Mouse (Mus musculus): ENCODE results near the gene Hdac11. TPM values are rescaled to one million over a fixed set of nuclear protein-coding genes. Genes with fewer than 3 reads are reported as not detected.

The Hdac11 gene
- polyA plus RNA-seq, 1 experiment from 2014 or later, result 13.2 TPM

DNA sequence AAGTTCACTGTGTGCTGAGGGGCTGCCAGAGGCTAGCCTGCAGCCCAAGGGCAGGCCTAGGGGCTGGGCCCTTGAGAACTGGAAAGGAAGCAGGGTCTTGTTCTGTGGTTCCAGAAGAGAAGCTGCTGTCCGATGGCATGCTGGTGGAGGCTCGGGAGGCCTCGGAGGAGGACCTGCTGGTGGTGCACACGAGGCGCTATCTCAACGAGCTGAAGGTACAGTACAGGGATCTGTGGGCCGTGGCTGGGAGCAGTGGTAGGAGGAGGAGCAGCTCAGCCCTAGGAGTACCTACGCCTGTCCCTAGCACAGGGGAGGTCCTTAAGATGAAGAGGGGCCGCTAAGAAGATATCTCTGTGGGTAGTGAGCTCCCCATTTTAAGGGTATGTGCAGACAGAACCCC, 2.6 kb downstream of the Hdac11 start:
- Histone ChIP-seq H3K9me3 (ENCODE audit: control insufficient read depth, low read length) (no peaks in the 10 kb centered on the region), H3K4me2 (replicated peaks; ENCODE audit: low read depth, low read length) (0 out of 2 replicates have a peak overlapping the region, but pooled peaks have one; percentile 21), H3K27ac (ENCODE audit: low read depth, low read length) (no peak overlapping the region), H3K27me3 (ENCODE audit: control insufficient read depth, insufficient read depth, low read length) (no peaks in the 10 kb centered on the region), H3K36me3 (ENCODE audit: control insufficient read depth, insufficient read depth, low read length) (no peaks in the 10 kb centered on the region), H3K4me1 (replicated peaks; ENCODE audit: control insufficient read depth, insufficient read depth, low read length) (peaks cover 5% of the 10 kb centered on the region), H3K4me3 (ENCODE audit: low read depth, low read length) (no peak overlapping the region), H3K9ac (ENCODE audit: low read depth, low read length) (0 out of 2 replicates have a peak overlapping the region, but pooled peaks have one; percentile 11)
- 83% methylated on average over 9 of the region's 9 CpGs for WGBS
- ATAC-seq (ENCODE audit: low FRiP score) (no peak), DNase-seq (ENCODE audit: low spot score) (no peak)

DNA sequence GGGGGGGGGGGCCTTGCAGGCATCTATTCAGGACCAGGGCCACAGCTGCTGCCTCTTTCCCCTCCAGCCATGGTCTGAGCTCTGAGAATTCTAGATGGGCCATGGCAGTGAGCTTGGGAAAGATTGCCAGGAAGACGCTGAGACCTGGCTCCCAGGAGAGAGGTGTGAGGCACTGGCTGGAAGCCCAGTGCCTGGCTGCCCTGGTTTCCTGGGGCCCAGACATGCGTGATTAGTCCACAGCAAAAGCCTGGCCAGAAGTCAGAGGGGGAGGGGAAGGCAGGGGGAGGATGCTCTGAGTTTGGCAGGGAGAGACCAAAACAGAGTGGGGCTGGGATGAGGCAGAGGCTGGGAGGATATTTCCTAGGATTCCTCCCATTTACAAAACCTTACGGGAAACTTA, 3.9 kb downstream of the Hdac11 start:
- Histone ChIP-seq H3K4me3 (ENCODE audit: low read depth, low read length) (no peak overlapping the region), H3K9me3 (ENCODE audit: control insufficient read depth, low read length) (no peaks in the 10 kb centered on the region), H3K9ac (ENCODE audit: low read depth, low read length) (no peak overlapping the region), H3K4me2 (replicated peaks; ENCODE audit: low read depth, low read length) (no peak overlapping the region), H3K36me3 (ENCODE audit: control insufficient read depth, insufficient read depth, low read length) (no peaks in the 10 kb centered on the region), H3K4me1 (replicated peaks; ENCODE audit: control insufficient read depth, insufficient read depth, low read length) (peaks cover 5% of the 10 kb centered on the region), H3K27me3 (ENCODE audit: control insufficient read depth, insufficient read depth, low read length) (no peaks in the 10 kb centered on the region), H3K27ac (ENCODE audit: low read depth, low read length) (no peak overlapping the region)
- no peak for ATAC-seq (ENCODE audit: low FRiP score)
- WGBS, result 48% methylated on average over 3 of the region's 3 CpGs
- DNase-seq (ENCODE audit: low spot score), result no peak

DNA sequence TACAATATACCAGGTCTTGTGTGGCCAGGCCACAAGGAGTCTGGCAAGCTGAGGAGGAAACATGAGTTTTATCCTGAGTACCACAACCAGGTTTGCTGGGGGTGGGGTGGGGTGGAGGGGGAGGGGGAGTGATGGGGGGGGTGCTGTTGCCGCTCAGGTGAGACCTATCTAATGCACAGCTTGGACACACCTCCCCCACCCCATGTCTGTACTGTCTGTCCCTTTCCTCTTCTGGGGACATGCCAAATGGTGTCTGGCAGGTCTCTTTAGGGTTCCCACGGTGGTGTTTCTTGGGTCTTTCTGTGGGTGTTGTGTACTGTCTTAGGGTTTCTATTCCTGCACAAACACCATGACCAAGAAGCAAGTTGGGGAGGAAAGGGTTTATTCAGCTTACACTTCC, 4.5 kb downstream of the Hdac11 start:
- Histone ChIP-seq H3K4me1 (replicated peaks; ENCODE audit: control insufficient read depth, insufficient read depth, low read length) (peaks cover 5% of the 10 kb centered on the region), H3K9ac (ENCODE audit: low read depth, low read length) (no peak overlapping the region), H3K36me3 (ENCODE audit: control insufficient read depth, insufficient read depth, low read length) (no peaks in the 10 kb centered on the region), H3K4me3 (ENCODE audit: low read depth, low read length) (no peak overlapping the region), H3K27me3 (ENCODE audit: control insufficient read depth, insufficient read depth, low read length) (no peaks in the 10 kb centered on the region), H3K9me3 (ENCODE audit: control insufficient read depth, low read length) (no peaks in the 10 kb centered on the region), H3K4me2 (replicated peaks; ENCODE audit: low read depth, low read length) (no peak overlapping the region), H3K27ac (ENCODE audit: low read depth, low read length) (no peak overlapping the region)
- 87% methylated on average over 2 of the region's 2 CpGs for WGBS
- DNase-seq (ENCODE audit: low spot score) (no peak), ATAC-seq (ENCODE audit: low FRiP score) (no peak)

DNA sequence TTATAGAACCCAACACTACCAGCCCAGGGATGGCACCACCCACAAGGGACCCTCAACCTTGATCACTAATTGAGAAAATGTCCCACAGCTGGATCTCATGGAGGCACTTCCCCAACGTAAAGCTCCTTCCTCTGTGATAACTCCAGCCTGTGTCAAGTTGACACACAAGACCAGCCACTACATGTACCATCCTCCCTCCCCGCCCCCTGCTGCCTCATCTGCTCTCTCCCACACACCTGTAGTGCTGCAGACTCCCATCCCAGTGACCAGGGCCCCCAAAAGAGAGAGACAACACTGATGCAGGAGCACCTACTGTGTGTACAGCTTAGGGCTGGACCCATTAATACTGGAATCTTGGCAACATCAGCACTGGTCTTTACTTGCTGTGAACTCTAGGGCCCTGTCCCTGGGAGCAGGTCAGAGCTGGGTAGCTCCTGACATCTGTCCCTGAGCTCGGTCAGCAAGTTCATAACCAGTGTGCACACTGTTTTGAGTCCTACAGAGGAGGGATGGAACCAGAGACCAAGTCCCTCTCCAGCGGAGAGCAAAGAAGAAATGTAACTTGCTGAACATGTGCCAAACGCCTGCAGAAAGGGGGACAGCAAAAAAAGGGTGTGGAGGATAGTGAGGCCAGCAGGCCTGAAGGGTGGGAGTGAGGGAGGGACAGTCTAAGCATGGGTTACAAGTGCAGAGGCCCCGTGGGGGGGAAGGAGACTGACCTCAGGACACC, 5.2 kb downstream of the Hdac11 start:
- Histone ChIP-seq H3K4me3 (ENCODE audit: low read depth, low read length) (no peak overlapping the region), H3K4me2 (replicated peaks; ENCODE audit: low read depth, low read length) (no peak overlapping the region), H3K9ac (ENCODE audit: low read depth, low read length) (no peak overlapping the region), H3K9me3 (ENCODE audit: control insufficient read depth, low read length) (no peaks in the 10 kb centered on the region), H3K27ac (ENCODE audit: low read depth, low read length) (no peak overlapping the region), H3K4me1 (replicated peaks; ENCODE audit: control insufficient read depth, insufficient read depth, low read length) (peaks cover 5% of the 10 kb centered on the region; the same call in 1 of the 2 replicates), H3K36me3 (ENCODE audit: control insufficient read depth, insufficient read depth, low read length) (no peaks in the 10 kb centered on the region), H3K27me3 (ENCODE audit: control insufficient read depth, insufficient read depth, low read length) (no peaks in the 10 kb centered on the region)
- no peak for ATAC-seq (ENCODE audit: low FRiP score)
- WGBS, result 79% methylated on average over 6 of the region's 6 CpGs
- DNase-seq (ENCODE audit: low spot score), result no peak

DNA sequence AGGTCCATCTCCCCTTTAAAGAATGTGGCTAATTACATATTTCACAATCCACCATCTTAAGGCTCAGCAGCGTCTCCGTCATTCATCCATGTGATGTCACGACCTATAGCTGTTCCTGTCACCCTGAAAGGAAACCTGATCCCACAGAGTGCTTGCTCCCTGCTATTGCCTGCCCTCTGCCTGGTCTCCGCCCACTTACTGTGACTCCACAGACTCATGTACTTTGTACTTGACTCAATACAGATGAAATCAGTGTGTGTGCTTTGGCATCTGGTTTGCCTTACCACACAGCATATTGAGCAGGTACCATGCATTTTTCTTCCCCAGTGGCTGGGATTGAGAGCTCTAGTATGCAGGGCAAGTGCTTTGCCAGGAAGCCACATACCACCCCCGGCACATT, 5.8 kb downstream of the Hdac11 start:
- Histone ChIP-seq H3K9ac (ENCODE audit: low read depth, low read length) (no peak overlapping the region), H3K36me3 (ENCODE audit: control insufficient read depth, insufficient read depth, low read length) (no peaks in the 10 kb centered on the region), H3K4me1 (replicated peaks; ENCODE audit: control insufficient read depth, insufficient read depth, low read length) (peaks cover 5% of the 10 kb centered on the region; the same call in 1 of the 2 replicates), H3K4me2 (replicated peaks; ENCODE audit: low read depth, low read length) (no peak overlapping the region), H3K9me3 (ENCODE audit: control insufficient read depth, low read length) (no peaks in the 10 kb centered on the region), H3K27ac (ENCODE audit: low read depth, low read length) (no peak overlapping the region), H3K4me3 (ENCODE audit: low read depth, low read length) (no peak overlapping the region), H3K27me3 (ENCODE audit: control insufficient read depth, insufficient read depth, low read length) (no peaks in the 10 kb centered on the region)
- DNase-seq (ENCODE audit: low spot score), result no peak
- WGBS, result 82% methylated on average over 5 of the region's 5 CpGs
- no peak for ATAC-seq (ENCODE audit: low FRiP score)

DNA sequence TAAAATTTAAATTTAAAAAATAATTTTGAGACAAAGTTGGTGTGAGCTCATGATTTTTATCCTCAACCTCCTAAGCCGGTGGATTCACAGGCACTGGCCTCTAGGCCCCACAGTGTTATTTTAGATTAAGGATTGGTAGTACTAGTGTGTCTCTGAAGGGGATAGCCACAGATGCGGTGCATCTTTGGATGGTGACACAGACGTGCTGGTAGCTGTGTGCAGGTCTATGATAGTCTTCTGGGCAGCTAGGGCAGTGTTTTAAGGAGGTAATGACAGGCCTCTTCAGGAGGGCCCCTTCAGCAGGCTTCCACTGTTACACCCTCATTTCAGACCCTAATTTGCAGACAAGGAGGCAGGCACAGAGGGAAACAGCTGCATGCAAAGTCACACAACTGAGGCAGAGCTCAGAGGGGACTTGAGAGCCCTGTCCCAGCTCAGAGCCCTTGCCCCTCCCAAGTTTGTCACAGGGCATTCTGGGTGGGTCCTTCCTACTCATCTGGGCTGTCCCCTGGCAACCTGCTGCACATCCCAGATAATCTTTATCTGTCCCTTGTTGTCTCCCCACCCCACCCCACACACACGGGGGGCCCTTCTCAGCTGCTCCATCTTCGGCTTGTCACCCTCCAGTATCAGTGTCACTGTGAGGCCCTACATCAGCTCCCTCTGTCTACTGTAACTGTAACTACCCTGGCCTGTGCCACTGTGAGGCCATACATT, 6.9 kb downstream of the Hdac11 start:
- H3K4me1 ChIP-seq (replicated peaks; ENCODE audit: control insufficient read depth, insufficient read depth, low read length), result no peaks in the 10 kb centered on the region
- DNase-seq (ENCODE audit: low spot score) (no peak), ATAC-seq (ENCODE audit: low FRiP score) (peak; percentile 49; the same call in 1 of the 2 replicates)
- H3K4me2 ChIP-seq (replicated peaks; ENCODE audit: low read depth, low read length), result no peak overlapping the region
- H3K27me3 ChIP-seq (ENCODE audit: control insufficient read depth, insufficient read depth, low read length), result no peaks in the 10 kb centered on the region
- H3K27ac ChIP-seq (ENCODE audit: low read depth, low read length), result no peak overlapping the region
- H3K9ac ChIP-seq (ENCODE audit: low read depth, low read length), result no peak overlapping the region
- no peak overlapping the region for H3K4me3 ChIP-seq (ENCODE audit: low read depth, low read length)
- 83% methylated on average over 5 of the region's 5 CpGs for WGBS
- H3K9me3 ChIP-seq (ENCODE audit: control insufficient read depth, low read length), result no peaks in the 10 kb centered on the region
- no peaks in the 10 kb centered on the region for H3K36me3 ChIP-seq (ENCODE audit: control insufficient read depth, insufficient read depth, low read length)

DNA sequence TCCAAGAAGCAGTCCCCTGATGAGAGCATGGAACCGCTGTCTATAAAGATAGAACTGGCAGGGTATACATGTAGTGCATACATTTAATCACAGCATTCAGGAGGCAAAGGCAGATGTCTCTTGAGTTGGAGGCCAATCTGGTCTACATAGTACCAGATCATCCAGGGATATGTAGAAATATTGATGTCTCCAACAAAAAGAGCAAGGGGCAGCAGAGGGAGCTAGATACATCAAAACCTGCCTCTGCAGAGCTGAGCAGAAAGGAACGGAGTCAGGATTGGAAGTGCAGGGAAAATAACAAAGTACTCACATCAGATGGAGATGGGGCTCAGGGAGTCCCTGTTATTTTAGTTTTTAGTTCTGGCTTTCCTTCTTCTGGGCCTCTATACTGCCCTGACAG, 8.1 kb downstream of the Hdac11 start:
- DNase-seq (ENCODE audit: low spot score) (no peak), ATAC-seq (ENCODE audit: low FRiP score) (no peak)
- Histone ChIP-seq H3K9ac (ENCODE audit: low read depth, low read length) (no peak overlapping the region), H3K27me3 (ENCODE audit: control insufficient read depth, insufficient read depth, low read length) (no peaks in the 10 kb centered on the region), H3K4me2 (replicated peaks; ENCODE audit: low read depth, low read length) (no peak overlapping the region), H3K27ac (ENCODE audit: low read depth, low read length) (no peak overlapping the region), H3K36me3 (ENCODE audit: control insufficient read depth, insufficient read depth, low read length) (no peaks in the 10 kb centered on the region), H3K9me3 (ENCODE audit: control insufficient read depth, low read length) (no peaks in the 10 kb centered on the region), H3K4me1 (replicated peaks; ENCODE audit: control insufficient read depth, insufficient read depth, low read length) (no peaks in the 10 kb centered on the region), H3K4me3 (ENCODE audit: low read depth, low read length) (no peak overlapping the region)
- 77% methylated on average over 2 of the region's 2 CpGs for WGBS

DNA sequence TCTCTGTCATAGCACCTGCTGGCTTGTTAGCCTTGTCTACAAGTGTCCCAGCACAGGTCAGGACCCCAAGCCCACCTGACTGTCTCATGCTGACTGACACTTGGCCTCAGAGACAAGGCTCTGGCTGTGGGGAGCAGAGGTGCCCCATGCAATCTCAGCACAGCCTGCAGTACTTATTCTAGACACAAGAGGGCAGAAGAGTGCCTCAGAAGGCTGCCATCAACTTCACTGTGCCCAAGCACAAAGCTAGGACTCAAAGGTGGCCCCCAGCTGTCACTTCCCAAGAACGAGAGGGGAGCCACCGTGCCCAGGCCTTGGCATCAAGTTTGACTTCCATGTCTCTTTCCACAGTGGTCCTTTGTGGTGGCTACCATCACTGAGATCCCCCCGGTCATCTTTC, 8.7 kb downstream of the Hdac11 start:
- Histone ChIP-seq H3K4me1 (replicated peaks; ENCODE audit: control insufficient read depth, insufficient read depth, low read length) (no peaks in the 10 kb centered on the region), H3K36me3 (ENCODE audit: control insufficient read depth, insufficient read depth, low read length) (no peaks in the 10 kb centered on the region), H3K4me2 (replicated peaks; ENCODE audit: low read depth, low read length) (no peak overlapping the region), H3K27me3 (ENCODE audit: control insufficient read depth, insufficient read depth, low read length) (no peaks in the 10 kb centered on the region), H3K9ac (ENCODE audit: low read depth, low read length) (no peak overlapping the region), H3K4me3 (ENCODE audit: low read depth, low read length) (no peak overlapping the region), H3K9me3 (ENCODE audit: control insufficient read depth, low read length) (no peaks in the 10 kb centered on the region), H3K27ac (ENCODE audit: low read depth, low read length) (no peak overlapping the region)
- DNase-seq (ENCODE audit: low spot score) (peak; percentile 88), ATAC-seq (ENCODE audit: low FRiP score) (peak; percentile 29; the same call in 1 of the 2 replicates)
- WGBS, result 34% methylated on average over 3 of the region's 3 CpGs

DNA sequence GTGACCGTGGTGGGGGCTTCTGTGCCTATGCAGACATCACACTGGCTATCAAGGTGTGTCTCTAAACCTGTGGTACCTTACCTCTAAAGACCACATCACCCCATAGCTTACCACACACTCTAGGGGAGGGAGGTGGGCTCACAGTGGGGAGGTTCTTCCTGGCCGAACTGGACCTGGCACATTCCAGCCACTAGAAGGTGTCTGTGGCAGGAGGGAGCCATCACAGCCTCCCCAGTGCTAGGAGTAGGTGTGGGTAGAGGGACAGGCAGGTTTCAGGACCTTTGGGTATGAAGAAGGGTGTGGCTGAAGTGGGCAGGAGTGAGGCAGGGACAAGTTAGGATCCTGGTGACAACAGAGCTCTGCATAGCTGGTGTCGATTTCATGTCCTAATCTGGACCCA, 11.4 kb downstream of the Hdac11 start:
- 69% methylated on average over 3 of the region's 3 CpGs for WGBS
- Histone ChIP-seq H3K4me3 (ENCODE audit: low read depth, low read length) (no peak overlapping the region), H3K36me3 (ENCODE audit: control insufficient read depth, insufficient read depth, low read length) (no peaks in the 10 kb centered on the region), H3K4me2 (replicated peaks; ENCODE audit: low read depth, low read length) (no peak overlapping the region), H3K9ac (ENCODE audit: low read depth, low read length) (no peak overlapping the region), H3K9me3 (ENCODE audit: control insufficient read depth, low read length) (no peaks in the 10 kb centered on the region), H3K27me3 (ENCODE audit: control insufficient read depth, insufficient read depth, low read length) (no peaks in the 10 kb centered on the region), H3K27ac (ENCODE audit: low read depth, low read length) (no peak overlapping the region), H3K4me1 (replicated peaks; ENCODE audit: control insufficient read depth, insufficient read depth, low read length) (no peaks in the 10 kb centered on the region)
- ATAC-seq (ENCODE audit: low FRiP score) (no peak), DNase-seq (ENCODE audit: low spot score) (no peak)

All from hindbrain, embryonic 11.5 days (tissue).